Mouse (Mus musculus): ENCODE measurements around the gene Ehbp1. TPM values are rescaled to one million over a fixed set of nuclear protein-coding genes. Genes with fewer than 3 reads are reported as not detected.

Gene Ehbp1
- 2.2 TPM for polyA plus RNA-seq (2012; fragmentation: generic; extraction: Trizol)
- long read RNA-seq, experiment 1, partial matches to known transcripts = 1 of 2 reads
- long read RNA-seq, experiment 1, other reads (novel, unspliced or antisense) = 1 of 2 reads
- long read RNA-seq, experiment 2, partial matches to known transcripts = 2 of 9 reads
- long read RNA-seq, experiment 2, other reads (novel, unspliced or antisense) = 7 of 9 reads

GRCm38 (mm10) chr11:22342242-22343207 is at the start of gene Ehbp1:
Gene Ehbp1 (minus strand): TSS chr11:22342292.
- no peaks in the 10 kb centered on the region for H3K27me3 ChIP-seq (ENCODE audit: control insufficient read depth, insufficient read depth, insufficient read length)
- H3K79me2 ChIP-seq (ENCODE audit: control insufficient read depth, insufficient read depth) = no peaks in the 10 kb centered on the region
- no peak within 1 kb of the TSS for H3K4me3 ChIP-seq (ENCODE audit: insufficient read depth, poor library complexity, severe bottlenecking)
- TF ChIP-seq USF1 (IDR thresholded peaks at IDR 0.05; ENCODE audit: low read depth) (no peak), CEBPB (IDR thresholded peaks at IDR 0.05; ENCODE audit: low read depth) (no peak), FOSL1 (IDR thresholded peaks at IDR 0.05; ENCODE audit: insufficient read depth, low read length, poor library complexity, severe bottlenecking) (no peak), MYOG (IDR thresholded peaks at IDR 0.05; ENCODE audit: control insufficient read depth, extremely low read depth, insufficient read length) (no peak), CTCF (IDR thresholded peaks at IDR 0.05; ENCODE audit: control insufficient read depth, insufficient read depth, insufficient read length) (no peak), MYOD1 (IDR thresholded peaks at IDR 0.05; ENCODE audit: control insufficient read depth, insufficient read length, low read depth) (no peak), MAX (IDR thresholded peaks at IDR 0.05) (no peak)
- H3K36me3 ChIP-seq (ENCODE audit: control insufficient read depth, insufficient read depth) = no peaks in the 10 kb centered on the region
- no peaks in the 10 kb centered on the region for H3K79me3 ChIP-seq (ENCODE audit: low read depth)
- H3ac ChIP-seq (ENCODE audit: control insufficient read depth, insufficient read length, low read depth) = no peak within 1 kb of the TSS

- Histone ChIP-seq H3K27me3 (ENCODE audit: control insufficient read depth, insufficient read depth, insufficient read length) (no peaks in the 10 kb centered on the region), H3K4me3 (ENCODE audit: insufficient read depth, poor library complexity, severe bottlenecking) (no peak overlapping the region), H3K36me3 (ENCODE audit: control insufficient read depth, insufficient read depth) (no peaks in the 10 kb centered on the region), H3K79me2 (ENCODE audit: control insufficient read depth, insufficient read depth) (no peaks in the 10 kb centered on the region), H3ac (ENCODE audit: control insufficient read depth, insufficient read length, low read depth) (no peak overlapping the region), H3K79me3 (ENCODE audit: low read depth) (no peaks in the 10 kb centered on the region)
- no peak for TF ChIP-seq FOSL1 (IDR thresholded peaks at IDR 0.05; ENCODE audit: insufficient read depth, low read length, poor library complexity, severe bottlenecking)
- no peak for TF ChIP-seq MAX (IDR thresholded peaks at IDR 0.05)
- TF ChIP-seq MYOD1 (IDR thresholded peaks at IDR 0.05; ENCODE audit: control insufficient read depth, insufficient read length, low read depth) = no peak
These were observed 45.5 kb upstream of the Ehbp1 start for GRCm38 (mm10) chr11:22387472-22388098.

GRCm38 (mm10) chr11:22383532-22383931 is 41.4 kb upstream of the Ehbp1 start:
- Histone ChIP-seq H3K79me2 (ENCODE audit: control insufficient read depth, insufficient read depth) (no peaks in the 10 kb centered on the region), H3K79me3 (ENCODE audit: low read depth) (no peaks in the 10 kb centered on the region), H3K4me3 (ENCODE audit: insufficient read depth, poor library complexity, severe bottlenecking) (no peak overlapping the region), H3K27me3 (ENCODE audit: control insufficient read depth, insufficient read depth, insufficient read length) (no peaks in the 10 kb centered on the region), H3ac (ENCODE audit: control insufficient read depth, insufficient read length, low read depth) (no peak overlapping the region), H3K36me3 (ENCODE audit: control insufficient read depth, insufficient read depth) (no peaks in the 10 kb centered on the region)
- peak; percentile 77 for TF ChIP-seq MYOD1 (IDR thresholded peaks at IDR 0.05; ENCODE audit: control insufficient read depth, insufficient read length, low read depth)
- TF ChIP-seq USF1 (IDR thresholded peaks at IDR 0.05; ENCODE audit: low read depth) = no peak
- TF ChIP-seq FOSL1 (IDR thresholded peaks at IDR 0.05; ENCODE audit: insufficient read depth, low read length, poor library complexity, severe bottlenecking) = peak; percentile 63
- TF ChIP-seq CEBPB (IDR thresholded peaks at IDR 0.05; ENCODE audit: low read depth) = peak; percentile 84
- no peak for TF ChIP-seq CTCF (IDR thresholded peaks at IDR 0.05; ENCODE audit: control insufficient read depth, insufficient read depth, insufficient read length)

GRCm38 (mm10) chr11:22374811-22375210 is 32.7 kb upstream of the Ehbp1 start:
- Histone ChIP-seq H3K36me3 (ENCODE audit: control insufficient read depth, insufficient read depth) (no peaks in the 10 kb centered on the region), H3K4me3 (ENCODE audit: insufficient read depth, poor library complexity, severe bottlenecking) (no peak overlapping the region), H3ac (ENCODE audit: control insufficient read depth, insufficient read length, low read depth) (no peak overlapping the region), H3K79me3 (ENCODE audit: low read depth) (no peaks in the 10 kb centered on the region), H3K79me2 (ENCODE audit: control insufficient read depth, insufficient read depth) (no peaks in the 10 kb centered on the region), H3K27me3 (ENCODE audit: control insufficient read depth, insufficient read depth, insufficient read length) (no peaks in the 10 kb centered on the region)
- TF ChIP-seq MAX (IDR thresholded peaks at IDR 0.05) = no peak
- TF ChIP-seq USF1 (IDR thresholded peaks at IDR 0.05; ENCODE audit: low read depth) = no peak
- TF ChIP-seq CTCF (IDR thresholded peaks at IDR 0.05; ENCODE audit: control insufficient read depth, insufficient read depth, insufficient read length) = no peak
- TF ChIP-seq MYOD1 (IDR thresholded peaks at IDR 0.05; ENCODE audit: control insufficient read depth, insufficient read length, low read depth) = no peak
- no peak for TF ChIP-seq CEBPB (IDR thresholded peaks at IDR 0.05; ENCODE audit: low read depth)
- no peak for TF ChIP-seq MYOG (IDR thresholded peaks at IDR 0.05; ENCODE audit: control insufficient read depth, extremely low read depth, insufficient read length)
- no peak for TF ChIP-seq FOSL1 (IDR thresholded peaks at IDR 0.05; ENCODE audit: insufficient read depth, low read length, poor library complexity, severe bottlenecking)

GRCm38 (mm10) chr11:22373290-22373674 is 31.2 kb upstream of the Ehbp1 start:
- Histone ChIP-seq H3K79me2 (ENCODE audit: control insufficient read depth, insufficient read depth) (no peaks in the 10 kb centered on the region), H3K36me3 (ENCODE audit: control insufficient read depth, insufficient read depth) (no peaks in the 10 kb centered on the region), H3K4me3 (ENCODE audit: insufficient read depth, poor library complexity, severe bottlenecking) (no peak overlapping the region), H3K79me3 (ENCODE audit: low read depth) (no peaks in the 10 kb centered on the region), H3K27me3 (ENCODE audit: control insufficient read depth, insufficient read depth, insufficient read length) (no peaks in the 10 kb centered on the region), H3ac (ENCODE audit: control insufficient read depth, insufficient read length, low read depth) (no peak overlapping the region)
- TF ChIP-seq USF1 (IDR thresholded peaks at IDR 0.05; ENCODE audit: low read depth) (no peak), CEBPB (IDR thresholded peaks at IDR 0.05; ENCODE audit: low read depth) (no peak), MYOD1 (IDR thresholded peaks at IDR 0.05; ENCODE audit: control insufficient read depth, insufficient read length, low read depth) (no peak), MAX (IDR thresholded peaks at IDR 0.05) (no peak), FOSL1 (IDR thresholded peaks at IDR 0.05; ENCODE audit: insufficient read depth, low read length, poor library complexity, severe bottlenecking) (no peak), MYOG (IDR thresholded peaks at IDR 0.05; ENCODE audit: control insufficient read depth, extremely low read depth, insufficient read length) (no peak), CTCF (IDR thresholded peaks at IDR 0.05; ENCODE audit: control insufficient read depth, insufficient read depth, insufficient read length) (no peak)

Measured in C2C12 (cell line).